Mouse (Mus musculus) liver, adult 2 months (tissue): ENCODE data around the gene B3gnt6. TPM values are rescaled to one million over a fixed set of nuclear protein-coding genes. Genes with fewer than 3 reads are reported as not detected.

Experiments
- DNase-seq: peaks from one replicate; pipeline ENCODE4 v3.0.0-alpha.2; 2011; ENCODE audit warnings: low read depth, low spot score; ENCODE audit errors: extremely low read depth
- H3K27ac ChIP-seq: fragments of 200-500 bp; replicated peaks from 2 replicates; pipeline ENCODE4 v1.5.1; 2012; ENCODE audit warnings: low read depth, mild to moderate bottlenecking, control low read depth, inconsistent platforms, low read length; ENCODE audit not compliant: insufficient read depth
- H3K27me3 ChIP-seq: fragments of 200-500 bp; 2 replicates; pipeline ENCODE4 v1.6.1; 2012; ENCODE audit warnings: mild to moderate bottlenecking, moderate library complexity, low read length, inconsistent platforms; ENCODE audit not compliant: control insufficient read depth, insufficient read depth
- H3K36me3 ChIP-seq: fragments of 200-500 bp; 2 replicates; pipeline ENCODE4 v1.6.1; 2012; ENCODE audit warnings: low read length, inconsistent platforms; ENCODE audit not compliant: control insufficient read depth, insufficient read depth
- H3K4me1 ChIP-seq: fragments of 200-500 bp; 2 replicates; pipeline ENCODE4 v1.6.1; 2011; ENCODE audit warnings: low read length; ENCODE audit not compliant: control insufficient read depth, insufficient read depth
- H3K4me3 ChIP-seq: fragments of 200-500 bp; 2 replicates; pipeline ENCODE4 v1.5.1; 2011; ENCODE audit warnings: low read depth, mild to moderate bottlenecking, control low read depth, low read length, moderate library complexity; ENCODE audit not compliant: insufficient read depth
- H3K79me2 ChIP-seq: fragments of 200-500 bp; 2 replicates; pipeline ENCODE4 v1.6.1; 2012; ENCODE audit warnings: inconsistent platforms, mild to moderate bottlenecking, low read length, moderate library complexity; ENCODE audit not compliant: control insufficient read depth, insufficient read depth
- H3K9ac ChIP-seq: fragments of 200-500 bp; 2 replicates; pipeline ENCODE4 v1.6.1; 2012; ENCODE audit warnings: low read depth, mild to moderate bottlenecking, control low read depth, inconsistent platforms, low read length
- CTCF ChIP-seq: fragments of 200-500 bp; IDR thresholded peaks from 2 replicates; pipeline ENCODE4 v1.5.1; 2011; ENCODE audit warnings: low read depth, low read length, control low read depth
- POLR2A ChIP-seq: fragments of 200-500 bp; IDR thresholded peaks from 2 replicates; pipeline ENCODE4 v1.6.1; 2011; ENCODE audit warnings: low read length, control low read depth; ENCODE audit not compliant: insufficient read depth; ENCODE audit errors: extremely low read depth
- WGBS: fragments of 180-500 bp; shearing (Covaris S2); methylation state at CpG from one replicate; pipeline ENCODE4 v1.1.7; 2018; 5-methylcytosine and 5-hydroxymethylcytosine counted together
- polyA plus RNA-seq: library from polyadenylated mRNA; depleted of rRNA; stranded (reverse); fragments of >200 nt; gene quantifications from 2 replicates; pipeline ENCODE4 v1.2.3, GENCODE M21; 2012
- total RNA-seq: library from RNA; depleted of rRNA; stranded (reverse); fragments of >200 nt; gene quantifications from 2 replicates; pipeline ENCODE4 v1.2.3, GENCODE M21; 2014

B3gnt6 gene
- total and polyA plus RNA-seq, 2 experiments = 0.04 TPM; not detected in 1

- 88% methylated on average over 3 of the region's 3 CpGs for WGBS
- Histone ChIP-seq H3K27me3 (no peaks in the 10 kb centered on the region), H3K79me2 (no peaks in the 10 kb centered on the region), H3K9ac (no peak overlapping the region), H3K4me1 (peaks cover 2% of the 10 kb centered on the region; the same call in 1 of the 2 replicates), H3K36me3 (no peaks in the 10 kb centered on the region), H3K4me3 (no peak overlapping the region), H3K27ac (no peak overlapping the region)
- TF ChIP-seq CTCF = no peak
- no peak for TF ChIP-seq POLR2A
- no peak for DNase-seq
Measured at GRCm38 (mm10) chr7:98200396-98200795, 1.1 kb upstream of the B3gnt6 start.

- H3K79me2 ChIP-seq = no peaks in the 10 kb centered on the region
- peaks cover 7% of the 10 kb centered on the region for H3K4me1 ChIP-seq
- DNase-seq = peak; percentile 61
- peaks cover 12% of the 10 kb centered on the region for H3K27me3 ChIP-seq
- no peak overlapping the region for H3K4me3 ChIP-seq
- WGBS = 23% methylated on average over 10 of the region's 10 CpGs
- H3K27ac ChIP-seq = no peak overlapping the region
- no peak for TF ChIP-seq POLR2A
- TF ChIP-seq CTCF = no peak
- H3K9ac ChIP-seq = no peak overlapping the region
- H3K36me3 ChIP-seq = no peaks in the 10 kb centered on the region
Measured at GRCm38 (mm10) chr7:98195151-98195801, 4.0 kb downstream of the B3gnt6 start.

DNA sequence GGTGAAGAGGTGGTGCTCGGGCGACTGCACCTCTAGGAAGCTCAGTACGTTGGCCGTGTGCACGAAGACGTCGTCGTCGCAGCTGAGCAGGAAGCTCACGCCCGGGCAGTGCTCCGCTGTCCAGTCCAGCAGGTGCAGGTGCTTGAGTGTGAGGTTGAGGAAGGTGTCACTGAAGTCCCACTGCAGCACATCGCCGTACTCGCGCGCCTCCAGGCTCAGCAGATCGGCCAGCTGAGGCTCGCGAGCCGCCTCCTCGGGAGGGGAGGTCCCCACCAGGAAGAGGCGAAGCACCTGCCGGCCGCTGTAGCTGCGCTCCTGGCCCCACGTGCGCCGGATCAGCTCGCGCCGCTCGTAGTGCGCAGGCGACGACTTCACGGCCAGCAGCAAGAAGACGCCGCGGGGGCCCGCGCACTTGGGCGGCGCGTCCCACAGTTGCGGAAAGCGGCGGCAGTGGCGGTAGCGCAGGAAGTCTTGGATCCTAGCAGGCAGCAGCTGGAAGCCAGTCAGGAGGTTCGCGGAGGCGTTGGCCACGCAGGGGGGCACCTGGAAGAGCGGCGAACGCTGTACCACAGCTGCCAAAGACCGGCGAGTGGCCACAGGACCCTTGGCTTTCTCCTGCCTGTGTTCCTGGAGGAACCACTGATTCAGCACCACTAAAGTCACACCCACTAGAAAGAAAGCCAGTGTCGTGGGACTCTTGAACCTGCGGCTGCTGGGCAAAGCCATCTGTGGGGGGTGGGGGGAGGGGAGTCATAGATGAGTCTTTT is 5.1 kb downstream of the B3gnt6 start:
- H3K36me3 ChIP-seq = no peaks in the 10 kb centered on the region
- WGBS = 4% methylated on average over 61 of the region's 61 CpGs
- peaks cover 12% of the 10 kb centered on the region for H3K27me3 ChIP-seq
- TF ChIP-seq CTCF (no peak), POLR2A (no peak)
- H3K79me2 ChIP-seq = no peaks in the 10 kb centered on the region
- H3K4me3 ChIP-seq = peak overlapping the region; percentile 38; the same call in 1 of the 2 replicates
- H3K9ac ChIP-seq = peak overlapping the region; percentile 28; the same call in 1 of the 2 replicates
- no peak for DNase-seq
- peaks cover 7% of the 10 kb centered on the region for H3K4me1 ChIP-seq
- no peak overlapping the region for H3K27ac ChIP-seq

DNA sequence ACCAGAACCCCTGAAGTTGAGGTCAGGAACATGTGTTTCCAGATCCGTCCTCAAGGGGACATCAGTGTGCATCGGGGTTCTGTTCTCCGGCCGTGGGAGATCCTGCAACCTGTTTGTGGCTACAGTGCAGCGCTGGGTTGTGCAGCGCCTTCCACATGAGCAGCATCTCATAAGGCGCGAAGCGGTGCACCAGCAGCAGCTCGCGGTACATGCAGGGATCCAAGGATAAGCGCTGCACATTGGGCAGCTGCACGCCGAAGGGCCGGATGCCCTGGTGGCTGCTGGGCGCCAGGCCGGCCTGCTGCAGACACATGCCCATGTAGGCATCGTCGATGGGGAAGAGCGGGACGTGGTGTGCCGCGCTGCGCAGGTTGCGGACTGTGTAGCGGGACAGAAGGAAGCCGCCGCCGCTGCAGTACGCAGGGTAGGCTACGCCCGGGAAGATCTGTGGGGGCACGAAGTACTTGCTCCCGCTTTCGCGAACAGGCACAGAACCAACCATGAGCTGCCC is 5.7 kb downstream of the B3gnt6 start:
- Histone ChIP-seq H3K9ac (no peak overlapping the region; the same call in 1 of the 2 replicates), H3K4me1 (peaks cover 7% of the 10 kb centered on the region), H3K27me3 (peaks cover 12% of the 10 kb centered on the region), H3K4me3 (peak overlapping the region; percentile 38; the same call in 1 of the 2 replicates), H3K79me2 (no peaks in the 10 kb centered on the region), H3K27ac (no peak overlapping the region), H3K36me3 (no peaks in the 10 kb centered on the region)
- 5% methylated on average over 36 of the region's 36 CpGs for WGBS
- peak; percentile 21 for DNase-seq
- TF ChIP-seq POLR2A (no peak), CTCF (peak; percentile 56; the same call in 1 of the 2 replicates)

DNA sequence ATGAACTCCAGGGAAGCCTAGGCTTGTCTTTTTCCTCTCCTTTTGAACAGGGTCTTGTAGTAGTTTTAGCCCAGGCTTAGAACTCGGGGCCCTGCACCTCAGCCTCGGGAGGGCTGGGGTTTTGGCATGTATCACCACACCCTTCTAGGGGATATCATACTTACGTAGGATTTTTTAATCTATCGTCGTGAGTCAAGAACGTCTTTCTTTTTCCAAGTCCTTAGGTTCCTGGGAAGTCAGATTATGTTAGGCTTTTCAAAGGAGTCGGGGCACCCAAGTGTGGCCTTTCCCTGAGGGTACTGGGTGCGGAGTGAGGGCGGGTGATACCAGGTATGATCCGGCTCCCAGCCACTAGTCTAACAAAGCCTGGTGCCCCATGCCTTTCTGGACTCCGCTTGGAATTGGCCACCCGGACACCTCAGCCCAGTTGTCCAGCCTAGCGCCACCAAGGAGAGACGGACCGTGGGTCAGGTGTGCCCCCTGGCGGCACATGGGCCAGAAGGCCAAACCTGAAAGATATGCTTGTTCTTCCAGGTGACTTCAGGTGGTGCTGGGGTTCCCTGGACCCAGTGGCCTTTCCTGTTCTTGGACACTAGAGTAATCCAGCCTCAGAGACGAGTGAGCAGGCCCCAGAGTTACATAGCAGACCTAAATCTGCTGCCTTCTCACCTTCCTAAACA is 7.6 kb downstream of the B3gnt6 start:
- no peaks in the 10 kb centered on the region for H3K36me3 ChIP-seq
- peaks cover 12% of the 10 kb centered on the region for H3K27me3 ChIP-seq
- whole genome bisulfite sequencing = 65% methylated on average over 17 of the region's 17 CpGs
- H3K4me3 ChIP-seq = no peak overlapping the region
- H3K4me1 ChIP-seq = peaks cover 7% of the 10 kb centered on the region
- no peaks in the 10 kb centered on the region for H3K79me2 ChIP-seq
- DNase-seq = peak; percentile 37
- H3K9ac ChIP-seq = no peak overlapping the region
- no peak overlapping the region for H3K27ac ChIP-seq
- TF ChIP-seq CTCF = peak; percentile 91
- TF ChIP-seq POLR2A = no peak
